Mouse (Mus musculus) heart, postnatal 0 days (tissue): ENCODE results near the gene Esrra.
A peak's percentile ranks its signal among the peaks of the same experiment; 100 is the strongest.

ENCODE experiments used
- CTCF ChIP-seq: IDR thresholded peaks from 2 replicates; pipeline ENCODE4 v1.5.1; 2016; ENCODE audit warnings: antibody characterized with exemption, control low read depth, low read depth
- EP300 ChIP-seq: IDR thresholded peaks from 2 replicates; pipeline ENCODE4 v1.6.1; 2016; ENCODE audit warnings: antibody characterized with exemption, low read depth

GRCm38 (mm10) chr19:6951994-6952711, 30.5 kb upstream of the Esrra start:
- TF ChIP-seq EP300 = 0 out of 2 replicates have a peak, but pooled peaks have one; percentile 4
- no peak for TF ChIP-seq CTCF
